Mouse (Mus musculus): ENCODE data around the gene Rftn1.

DNA sequence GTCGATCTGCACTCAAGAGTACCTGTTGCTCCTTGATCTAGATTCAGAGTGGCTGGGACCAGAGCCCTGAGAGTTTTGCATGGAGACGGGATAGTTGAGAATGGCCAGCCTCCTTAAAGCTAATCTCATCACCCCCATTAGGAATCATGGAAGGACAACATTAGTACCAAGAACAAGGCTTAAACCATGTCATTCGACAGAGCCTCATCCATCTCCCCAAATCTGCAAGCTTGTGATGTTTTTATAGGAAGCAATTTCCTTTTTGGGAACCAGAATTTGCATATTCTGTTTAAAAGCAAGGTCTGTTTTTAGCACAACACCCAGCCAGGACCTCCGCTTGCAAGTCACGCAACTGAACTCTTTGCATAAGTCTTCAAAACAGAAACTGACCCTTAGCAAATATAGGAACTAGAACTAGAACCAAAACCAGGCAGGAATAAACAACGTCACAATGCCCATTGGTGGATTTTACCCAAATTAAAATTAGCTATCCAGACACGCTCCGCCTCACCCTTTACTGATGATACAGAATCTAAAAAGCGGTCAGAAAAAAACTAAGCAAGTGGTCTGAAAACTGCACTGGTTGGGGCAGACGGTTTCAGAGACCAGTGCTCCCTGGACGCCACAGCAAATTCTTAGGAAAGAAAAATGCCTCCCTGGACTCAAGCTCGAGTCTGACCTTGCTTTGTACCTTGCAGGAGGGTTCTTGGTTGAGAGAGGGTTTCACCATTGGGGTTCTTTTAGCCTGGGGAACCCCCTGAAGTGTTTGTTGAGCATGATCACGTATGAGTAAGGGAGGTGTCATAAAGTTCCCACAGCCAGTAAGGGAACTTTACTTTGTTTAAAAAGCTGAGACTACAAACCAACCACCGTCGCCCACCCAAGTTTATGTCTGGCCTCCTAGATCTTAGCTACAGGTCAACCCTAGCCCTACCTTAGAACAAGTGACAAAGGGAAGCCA lies 33.0 kb downstream of the Rftn1 start:
- no peak for TF ChIP-seq POLR2A (IDR thresholded peaks at IDR 0.05; ENCODE audit: control insufficient read depth, extremely low read depth, insufficient read depth, low read length, poor library complexity)
- no peak for TF ChIP-seq CTCF (IDR thresholded peaks at IDR 0.05; ENCODE audit: borderline replicate concordance, control insufficient read depth, extremely low read depth, insufficient read depth, low read length, poor library complexity)

Data from thymus, adult 2 months (tissue).